Mouse (Mus musculus) thymus, postnatal 25 days (tissue): ENCODE measurements around the gene Gm1043.

Experiments used
- DNase-seq: peaks from one replicate; pipeline ENCODE4 v3.0.0; 2022

The Gm1043 gene

GRCm38 (mm10) chr5:37118242-37118641 is 33.1 kb downstream of the Gm1043 start:
- peak; percentile 36 for DNase-seq

- DNase-seq, result no peak
Measured at GRCm38 (mm10) chr5:37121186-37121680, 36.1 kb downstream of the Gm1043 start.

GRCm38 (mm10) chr5:37131841-37132240 is 46.7 kb downstream of the Gm1043 start:
- DNase-seq, result no peak

GRCm38 (mm10) chr5:37141745-37142144 is 56.6 kb downstream of the Gm1043 start:
- DNase-seq, result no peak

GRCm38 (mm10) chr5:37147536-37147935 is 62.4 kb downstream of the Gm1043 start:
- DNase-seq, result peak; percentile 57

GRCm38 (mm10) chr5:37150650-37151049 is 65.5 kb downstream of the Gm1043 start:
- no peak for DNase-seq

- DNase-seq, result no peak
Measured at GRCm38 (mm10) chr5:37154472-37154871, 69.3 kb downstream of the Gm1043 start.

- no peak for DNase-seq
Measured at GRCm38 (mm10) chr5:37158408-37158807, 73.2 kb downstream of the Gm1043 start.

GRCm38 (mm10) chr5:37162871-37163781 is 78.0 kb downstream of the Gm1043 start:
- peak; percentile 48 for DNase-seq

- DNase-seq, result no peak
Measured at GRCm38 (mm10) chr5:37176466-37176865, 91.3 kb downstream of the Gm1043 start.

GRCm38 (mm10) chr5:37177061-37177460 is 91.9 kb downstream of the Gm1043 start:
- DNase-seq, result no peak

GRCm38 (mm10) chr5:37178811-37179210 is 93.6 kb downstream of the Gm1043 start:
- no peak for DNase-seq

GRCm38 (mm10) chr5:37179872-37180271 is 94.7 kb downstream of the Gm1043 start:
- no peak for DNase-seq

GRCm38 (mm10) chr5:37180624-37181023 is 95.5 kb downstream of the Gm1043 start:
- DNase-seq, result no peak

GRCm38 (mm10) chr5:37184605-37185004 is 99.4 kb downstream of the Gm1043 start:
- DNase-seq, result no peak

GRCm38 (mm10) chr5:37190378-37190777 is 105.2 kb downstream of the Gm1043 start:
- no peak for DNase-seq

- DNase-seq, result no peak
Measured at GRCm38 (mm10) chr5:37196196-37196595, 111.0 kb downstream of the Gm1043 start.

GRCm38 (mm10) chr5:37196666-37197250 is 111.6 kb downstream of the Gm1043 start:
- DNase-seq, result peak; percentile 21

- no peak for DNase-seq
Measured at GRCm38 (mm10) chr5:37197423-37197822, 112.3 kb downstream of the Gm1043 start.

- DNase-seq, result no peak
Measured at GRCm38 (mm10) chr5:37198011-37198688, 113.0 kb downstream of the Gm1043 start.

- DNase-seq, result no peak
Measured at GRCm38 (mm10) chr5:37202285-37202684, 117.1 kb downstream of the Gm1043 start.

- no peak for DNase-seq
Measured at GRCm38 (mm10) chr5:37204886-37205285, 119.7 kb downstream of the Gm1043 start.

- no peak for DNase-seq
Measured at GRCm38 (mm10) chr5:37205420-37205819, 120.2 kb downstream of the Gm1043 start.
